Mouse (Mus musculus): ENCODE measurements at regions not wholly inside any gene's neighbourhood (a gene's known extent, or its start where the extent isn't known, plus 50 kb on each side); places are given as distances from the start of the nearest gene placed in this dataset.

DNA sequence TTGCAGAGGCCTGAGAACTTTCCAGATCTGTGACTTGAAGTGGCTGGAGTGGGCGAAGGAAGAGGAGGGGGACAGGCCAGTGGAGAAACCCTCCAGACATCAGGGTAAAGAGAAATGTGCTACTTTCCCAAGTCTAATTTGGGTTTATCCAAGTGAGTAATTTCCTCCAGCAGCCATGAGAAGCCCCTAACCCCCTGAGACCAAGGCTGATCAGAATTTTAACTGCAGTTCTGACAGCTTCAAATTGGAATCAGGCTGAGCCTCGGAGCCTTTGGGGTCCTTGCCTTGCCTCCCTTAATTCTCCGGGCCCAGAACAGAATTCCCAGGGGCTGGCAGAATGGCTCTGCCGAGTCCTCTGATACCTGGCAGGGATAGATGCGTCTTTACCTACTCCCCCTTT lies 104.9 kb downstream of the 4930564D02Rik start:
- DNase-seq: no peak
- TF ChIP-seq POLR2A (IDR thresholded peaks at IDR 0.05; ENCODE audit: borderline replicate concordance, extremely low read depth, low read depth, low read length): no peak
- no peak for TF ChIP-seq CTCF (IDR thresholded peaks at IDR 0.05; ENCODE audit: insufficient read depth, low read length)
- WGBS: 85% methylated on average over 5 of the region's 5 CpGs
- Histone ChIP-seq H3K4me3 (replicated peaks; ENCODE audit: extremely low read depth, low read depth, low read length) (no peak overlapping the region), H3K4me1 (ENCODE audit: control insufficient read depth, insufficient read depth, low read length) (no peaks in the 10 kb centered on the region)

DNA sequence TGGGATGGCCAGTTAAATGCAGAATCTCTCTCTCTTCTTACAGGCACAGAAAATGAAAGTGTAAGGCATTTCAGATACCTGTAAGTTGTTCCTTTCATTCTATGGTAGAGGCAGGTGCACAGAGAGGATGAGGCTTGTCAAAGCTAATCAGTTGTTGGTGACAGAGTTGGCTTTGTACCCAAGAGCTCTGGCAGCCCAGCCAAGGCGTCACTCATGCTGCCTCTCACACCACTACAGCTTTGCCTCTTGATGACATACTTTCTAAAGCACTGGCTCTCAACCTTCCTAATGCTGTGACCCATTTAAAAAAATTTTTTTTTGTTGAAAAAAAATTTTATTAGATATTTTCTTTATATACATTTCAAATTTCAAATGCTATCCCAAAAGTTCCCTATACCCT lies 105.4 kb downstream of the 4930564D02Rik start:
- no peak overlapping the region for H3K4me3 ChIP-seq (replicated peaks; ENCODE audit: extremely low read depth, low read depth, low read length)
- no peak for TF ChIP-seq CTCF (IDR thresholded peaks at IDR 0.05; ENCODE audit: insufficient read depth, low read length)
- 64% methylated on average over 1 of the region's 1 CpGs for WGBS
- no peaks in the 10 kb centered on the region for H3K4me1 ChIP-seq (ENCODE audit: control insufficient read depth, insufficient read depth, low read length)
- DNase-seq: no peak

- no peak for TF ChIP-seq POLR2A (IDR thresholded peaks at IDR 0.05; ENCODE audit: borderline replicate concordance, extremely low read depth, low read depth, low read length)
- TF ChIP-seq CTCF (IDR thresholded peaks at IDR 0.05; ENCODE audit: insufficient read depth, low read length): no peak
- WGBS: 82% methylated on average over 7 of the region's 7 CpGs
- DNase-seq: no peak
- no peak overlapping the region for H3K4me3 ChIP-seq (replicated peaks; ENCODE audit: extremely low read depth, low read depth, low read length)
- H3K4me1 ChIP-seq (ENCODE audit: control insufficient read depth, insufficient read depth, low read length): no peaks in the 10 kb centered on the region
Measured at GRCm38 (mm10) chr3:105191303-105191702, 124.7 kb downstream of the 4930564D02Rik start.

- no peak overlapping the region for H3K4me3 ChIP-seq (replicated peaks; ENCODE audit: extremely low read depth, low read depth, low read length)
- 24% methylated on average over 7 of the region's 7 CpGs for WGBS
Measured at GRCm38 (mm10) chr3:105191830-105192229, 125.2 kb downstream of the 4930564D02Rik start.

GRCm38 (mm10) chr3:105200735-105201134 lies 134.1 kb downstream of the 4930564D02Rik start:
- H3K4me1 ChIP-seq (ENCODE audit: control insufficient read depth, insufficient read depth, low read length): no peaks in the 10 kb centered on the region
- TF ChIP-seq POLR2A (IDR thresholded peaks at IDR 0.05; ENCODE audit: borderline replicate concordance, extremely low read depth, low read depth, low read length) (no peak), CTCF (IDR thresholded peaks at IDR 0.05; ENCODE audit: insufficient read depth, low read length) (no peak)
- H3K4me3 ChIP-seq (replicated peaks; ENCODE audit: extremely low read depth, low read depth, low read length): no peak overlapping the region
- no peak for DNase-seq
- 66% methylated on average over 3 of the region's 3 CpGs for WGBS

More at GRCm38 (mm10) chr3:105191830-105192229, 125.2 kb downstream of the 4930564D02Rik start:
- DNase-seq: no peak
- H3K4me1 ChIP-seq (ENCODE audit: control insufficient read depth, insufficient read depth, low read length): no peaks in the 10 kb centered on the region
- no peak for TF ChIP-seq POLR2A (IDR thresholded peaks at IDR 0.05; ENCODE audit: borderline replicate concordance, extremely low read depth, low read depth, low read length)
- TF ChIP-seq CTCF (IDR thresholded peaks at IDR 0.05; ENCODE audit: insufficient read depth, low read length): no peak

DNA sequence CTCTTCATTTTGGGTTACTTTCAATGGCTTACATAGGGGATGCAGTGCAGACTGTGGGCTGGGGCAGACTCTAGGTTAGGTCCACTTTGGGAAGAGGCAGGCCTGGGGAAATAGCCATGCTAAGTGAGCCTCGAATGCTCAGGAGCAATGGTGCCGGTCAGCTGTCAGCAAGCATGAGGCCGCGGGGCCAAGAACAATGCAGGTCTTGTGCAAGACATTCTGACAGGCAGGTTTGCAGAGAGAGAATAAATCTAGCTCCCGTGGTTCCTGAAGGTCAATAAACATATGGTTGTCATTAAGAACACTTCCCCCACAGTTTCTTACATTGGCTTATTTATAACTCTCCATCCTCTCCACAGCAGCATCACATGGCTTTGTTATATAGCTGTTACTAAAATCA lies 142.5 kb downstream of the 4930564D02Rik start:
- WGBS: 39% methylated on average over 5 of the region's 5 CpGs
- no peak for DNase-seq
- Histone ChIP-seq H3K4me3 (replicated peaks; ENCODE audit: extremely low read depth, low read depth, low read length) (no peak overlapping the region), H3K4me1 (ENCODE audit: control insufficient read depth, insufficient read depth, low read length) (no peaks in the 10 kb centered on the region)
- TF ChIP-seq CTCF (IDR thresholded peaks at IDR 0.05; ENCODE audit: insufficient read depth, low read length) (no peak), POLR2A (IDR thresholded peaks at IDR 0.05; ENCODE audit: borderline replicate concordance, extremely low read depth, low read depth, low read length) (no peak)

DNA sequence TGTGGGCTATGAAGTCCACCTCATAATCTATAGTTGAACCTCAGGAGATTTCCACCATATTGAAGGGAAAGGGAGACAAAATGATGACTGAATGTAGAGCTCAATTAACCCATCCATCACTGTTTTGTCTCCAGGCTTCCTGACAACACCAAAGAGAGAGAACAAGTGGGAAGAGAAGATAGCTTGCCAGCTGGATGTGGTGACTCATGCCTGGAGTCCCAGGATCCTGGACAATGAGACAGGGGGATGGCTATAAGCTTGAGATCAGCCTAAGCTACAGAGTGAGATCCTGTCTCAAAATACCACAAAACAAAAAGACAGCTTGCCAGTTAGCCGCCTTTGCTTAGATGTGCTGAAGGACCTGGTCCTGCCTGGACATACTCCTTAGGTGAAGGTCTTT lies 144.4 kb downstream of the 4930564D02Rik start:
- TF ChIP-seq POLR2A (IDR thresholded peaks at IDR 0.05; ENCODE audit: borderline replicate concordance, extremely low read depth, low read depth, low read length) (no peak), CTCF (IDR thresholded peaks at IDR 0.05; ENCODE audit: insufficient read depth, low read length) (no peak)
- Histone ChIP-seq H3K4me1 (ENCODE audit: control insufficient read depth, insufficient read depth, low read length) (no peaks in the 10 kb centered on the region), H3K4me3 (replicated peaks; ENCODE audit: extremely low read depth, low read depth, low read length) (no peak overlapping the region)
- WGBS: 77% methylated on average over 1 of the region's 1 CpGs
- DNase-seq: no peak

DNA sequence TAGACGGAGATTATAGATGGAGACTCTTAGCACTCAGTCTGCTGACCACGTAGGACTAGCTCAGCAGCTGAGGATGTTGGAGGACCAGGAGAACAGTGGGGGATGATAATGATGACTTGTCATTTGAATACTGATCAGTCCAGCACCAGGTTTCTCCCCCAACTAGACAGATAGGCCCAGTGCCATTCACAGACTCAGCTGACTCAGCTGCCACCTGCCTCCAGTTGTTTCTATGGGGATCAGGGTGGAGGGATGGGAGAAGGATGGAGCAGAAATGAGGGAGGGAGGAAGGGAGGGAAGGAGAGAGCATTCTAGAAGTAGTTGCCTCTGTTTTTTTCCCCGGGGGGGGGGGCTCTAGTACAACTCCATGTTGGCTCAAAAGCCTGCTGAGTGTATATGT lies 145.1 kb downstream of the 4930564D02Rik start:
- no peak for DNase-seq
- H3K4me1 ChIP-seq (ENCODE audit: control insufficient read depth, insufficient read depth, low read length): no peaks in the 10 kb centered on the region
- no peak overlapping the region for H3K4me3 ChIP-seq (replicated peaks; ENCODE audit: extremely low read depth, low read depth, low read length)
- WGBS: 54% methylated on average over 3 of the region's 3 CpGs
- no peak for TF ChIP-seq POLR2A (IDR thresholded peaks at IDR 0.05; ENCODE audit: borderline replicate concordance, extremely low read depth, low read depth, low read length)
- no peak for TF ChIP-seq CTCF (IDR thresholded peaks at IDR 0.05; ENCODE audit: insufficient read depth, low read length)

- Histone ChIP-seq H3K4me1 (ENCODE audit: control insufficient read depth, insufficient read depth, low read length) (no peaks in the 10 kb centered on the region), H3K4me3 (replicated peaks; ENCODE audit: extremely low read depth, low read depth, low read length) (no peak overlapping the region)
- TF ChIP-seq POLR2A (IDR thresholded peaks at IDR 0.05; ENCODE audit: borderline replicate concordance, extremely low read depth, low read depth, low read length) (no peak), CTCF (IDR thresholded peaks at IDR 0.05; ENCODE audit: insufficient read depth, low read length) (no peak)
- no peak for DNase-seq
- WGBS: 34% methylated on average over 4 of the region's 4 CpGs
Measured at GRCm38 (mm10) chr3:105214867-105215266, 148.2 kb downstream of the 4930564D02Rik start.

- Histone ChIP-seq H3K4me1 (ENCODE audit: control insufficient read depth, insufficient read depth, low read length) (no peaks in the 10 kb centered on the region), H3K4me3 (replicated peaks; ENCODE audit: extremely low read depth, low read depth, low read length) (no peak overlapping the region)
- 54% methylated on average over 7 of the region's 7 CpGs for WGBS
- DNase-seq: no peak
- TF ChIP-seq CTCF (IDR thresholded peaks at IDR 0.05; ENCODE audit: insufficient read depth, low read length): no peak
- TF ChIP-seq POLR2A (IDR thresholded peaks at IDR 0.05; ENCODE audit: borderline replicate concordance, extremely low read depth, low read depth, low read length): no peak
Measured at GRCm38 (mm10) chr3:105215729-105216128, 149.1 kb downstream of the 4930564D02Rik start.

Measured in lung, adult 2 months (tissue).